Mouse (Mus musculus) liver, embryonic 14.5 days (tissue): ENCODE measurements at regions not wholly inside any gene's neighbourhood (a gene's known extent, or its start where the extent isn't known, plus 50 kb on each side); places are given as distances from the start of the nearest gene placed in this dataset.

Experiments used
- CTCF ChIP-seq: IDR thresholded peaks from 2 replicates; pipeline ENCODE4 v1.5.1; 2016; ENCODE audit warnings: antibody characterized with exemption, low read depth, control low read depth
- EP300 ChIP-seq: IDR thresholded peaks from 2 replicates; pipeline ENCODE4 v1.6.1; 2016; ENCODE audit warnings: antibody characterized with exemption, low read depth

GRCm38 (mm10) chr6:84264681-84265080, 256.3 kb downstream of the Dysf start:
- no peak for TF ChIP-seq EP300
- no peak for TF ChIP-seq CTCF
